Mouse (Mus musculus) c-Kit-negative CD71-positive TER-119-positive erythroid progenitor cells, embryonic 14.5 days (primary cell): ENCODE measurements at regions not wholly inside any gene's neighbourhood (a gene's known extent, or its start where the extent isn't known, plus 50 kb on each side); places are given as distances from the start of the nearest gene placed in this dataset.
A peak's percentile ranks its signal among the peaks of the same experiment; 100 is the strongest.
"Not testable (repeated sequence)": the region's sequence is repeated elsewhere in the genome, so short reads cannot be mapped to it uniquely, and the experiment has no call there.

Experiments
- DNase-seq: peaks from one replicate; pipeline ENCODE4 v3.0.0-alpha.2; 2013; ENCODE audit warnings: low read depth, low spot score

GRCm38 (mm10) chr9:76407549-76407948, 83.9 kb upstream of the Hcrtr2 start:
- no peak for DNase-seq

GRCm38 (mm10) chr9:76401897-76402670, 78.4 kb upstream of the Hcrtr2 start:
- DNase-seq: not testable (repeated sequence)

GRCm38 (mm10) chr9:76400900-76401299, 77.2 kb upstream of the Hcrtr2 start:
- DNase-seq: no peak

GRCm38 (mm10) chr9:76393763-76394162, 70.1 kb upstream of the Hcrtr2 start:
- DNase-seq: no peak

- peak; percentile 2 for DNase-seq
Measured at GRCm38 (mm10) chr9:76390839-76391238, 67.2 kb upstream of the Hcrtr2 start.
